Mouse (Mus musculus): ENCODE results near the gene Sema3b. TPM values are rescaled to one million over a fixed set of nuclear protein-coding genes. Genes with fewer than 3 reads are reported as not detected.

Sema3b gene
- polyA plus RNA-seq, 1 experiment from 2014 or later = 0.41 TPM

- WGBS (ENCODE audit: insufficient replicate concordance) = 49% methylated on average over 5 of the region's 5 CpGs
- no peak for TF ChIP-seq CTCF (IDR thresholded peaks at IDR 0.05; ENCODE audit: low read depth)
- no peaks in the 10 kb centered on the region for H3K9me3 ChIP-seq (ENCODE audit: low read length)
- H3K4me3 ChIP-seq (ENCODE audit: low read depth, low read length) = no peak overlapping the region
- H3K27me3 ChIP-seq (ENCODE audit: insufficient read depth, low read length) = no peaks in the 10 kb centered on the region
- H3K9ac ChIP-seq (replicated peaks) = 0 out of 2 replicates have a peak overlapping the region, but pooled peaks have one; percentile 32
- H3K4me1 ChIP-seq (ENCODE audit: insufficient read depth) = peaks cover 61% of the 10 kb centered on the region
- no peak for DNase-seq
- peaks cover 30% of the 10 kb centered on the region for H3K36me3 ChIP-seq (replicated peaks; ENCODE audit: insufficient read depth, low read length)
- H3K4me2 ChIP-seq (ENCODE audit: low read depth, low read length) = peak overlapping the region; percentile 46
- H3K27ac ChIP-seq (ENCODE audit: low read depth) = peak overlapping the region; percentile 74
- no peak for ATAC-seq
These were observed 15.5 kb upstream of the Sema3b start for GRCm38 (mm10) chr9:107624539-107624938.

GRCm38 (mm10) chr9:107620954-107621353, 11.9 kb upstream of the Sema3b start:
- H3K27ac ChIP-seq (ENCODE audit: low read depth) = peak overlapping the region; percentile 35; the same call in 1 of the 2 replicates
- H3K27me3 ChIP-seq (ENCODE audit: insufficient read depth, low read length) = no peaks in the 10 kb centered on the region
- H3K4me3 ChIP-seq (ENCODE audit: low read depth, low read length) = no peak overlapping the region
- ATAC-seq (no peak), DNase-seq (no peak)
- H3K36me3 ChIP-seq (replicated peaks; ENCODE audit: insufficient read depth, low read length) = peaks cover 52% of the 10 kb centered on the region
- no peak overlapping the region for H3K9ac ChIP-seq (replicated peaks)
- no peaks in the 10 kb centered on the region for H3K9me3 ChIP-seq (ENCODE audit: low read length)
- H3K4me2 ChIP-seq (ENCODE audit: low read depth, low read length) = no peak overlapping the region
- peaks cover 41% of the 10 kb centered on the region for H3K4me1 ChIP-seq (ENCODE audit: insufficient read depth)
- TF ChIP-seq EP300 (IDR thresholded peaks at IDR 0.05; ENCODE audit: low read depth) (no peak), CTCF (IDR thresholded peaks at IDR 0.05; ENCODE audit: low read depth) (no peak)

- Histone ChIP-seq H3K4me1 (ENCODE audit: insufficient read depth) (peaks cover 30% of the 10 kb centered on the region), H3K9me3 (ENCODE audit: low read length) (no peaks in the 10 kb centered on the region), H3K4me2 (ENCODE audit: low read depth, low read length) (no peak overlapping the region), H3K27me3 (ENCODE audit: insufficient read depth, low read length) (no peaks in the 10 kb centered on the region), H3K4me3 (ENCODE audit: low read depth, low read length) (no peak overlapping the region), H3K9ac (replicated peaks) (no peak overlapping the region; the same call in 1 of the 2 replicates), H3K36me3 (replicated peaks; ENCODE audit: insufficient read depth, low read length) (peaks cover 65% of the 10 kb centered on the region), H3K27ac (ENCODE audit: low read depth) (peak overlapping the region; percentile 89)
- peak; percentile 45 for ATAC-seq
- DNase-seq = no peak
- 70% methylated on average over 13 of the region's 13 CpGs for WGBS (ENCODE audit: insufficient replicate concordance)
- TF ChIP-seq CTCF (IDR thresholded peaks at IDR 0.05; ENCODE audit: low read depth) (no peak), EP300 (IDR thresholded peaks at IDR 0.05; ENCODE audit: low read depth) (no peak)
These were observed 10.5 kb upstream of the Sema3b start for GRCm38 (mm10) chr9:107619546-107619879.

GRCm38 (mm10) chr9:107618778-107619545, 9.9 kb upstream of the Sema3b start:
- Histone ChIP-seq H3K4me3 (ENCODE audit: low read depth, low read length) (no peak overlapping the region), H3K27me3 (ENCODE audit: insufficient read depth, low read length) (no peaks in the 10 kb centered on the region), H3K9me3 (ENCODE audit: low read length) (no peaks in the 10 kb centered on the region), H3K27ac (ENCODE audit: low read depth) (peak overlapping the region; percentile 89), H3K9ac (replicated peaks) (peak overlapping the region; percentile 50; the same call in 1 of the 2 replicates), H3K4me1 (ENCODE audit: insufficient read depth) (peaks cover 25% of the 10 kb centered on the region), H3K4me2 (ENCODE audit: low read depth, low read length) (peak overlapping the region; percentile 13; the same call in 1 of the 2 replicates), H3K36me3 (replicated peaks; ENCODE audit: insufficient read depth, low read length) (peaks cover 70% of the 10 kb centered on the region)
- WGBS (ENCODE audit: insufficient replicate concordance) = 35% methylated on average over 13 of the region's 13 CpGs
- peak; percentile 74 for DNase-seq
- peak; percentile 47; the same call in 1 of the 2 replicates for TF ChIP-seq EP300 (IDR thresholded peaks at IDR 0.05; ENCODE audit: low read depth)
- TF ChIP-seq CTCF (IDR thresholded peaks at IDR 0.05; ENCODE audit: low read depth) = no peak
- peak; percentile 87 for ATAC-seq

GRCm38 (mm10) chr9:107618098-107618497, 9.1 kb upstream of the Sema3b start:
- Histone ChIP-seq H3K27ac (ENCODE audit: low read depth) (peak overlapping the region; percentile 89), H3K4me3 (ENCODE audit: low read depth, low read length) (no peak overlapping the region), H3K36me3 (replicated peaks; ENCODE audit: insufficient read depth, low read length) (peaks cover 71% of the 10 kb centered on the region), H3K4me1 (ENCODE audit: insufficient read depth) (peaks cover 26% of the 10 kb centered on the region), H3K9ac (replicated peaks) (no peak overlapping the region; the same call in 1 of the 2 replicates), H3K4me2 (ENCODE audit: low read depth, low read length) (no peak overlapping the region), H3K9me3 (ENCODE audit: low read length) (no peaks in the 10 kb centered on the region), H3K27me3 (ENCODE audit: insufficient read depth, low read length) (no peaks in the 10 kb centered on the region)
- 95% methylated on average over 6 of the region's 6 CpGs for WGBS (ENCODE audit: insufficient replicate concordance)
- no peak for TF ChIP-seq EP300 (IDR thresholded peaks at IDR 0.05; ENCODE audit: low read depth)
- no peak for TF ChIP-seq CTCF (IDR thresholded peaks at IDR 0.05; ENCODE audit: low read depth)
- ATAC-seq (no peak), DNase-seq (no peak)

GRCm38 (mm10) chr9:107617461-107617860, 8.4 kb upstream of the Sema3b start:
- H3K36me3 ChIP-seq (replicated peaks; ENCODE audit: insufficient read depth, low read length) = peaks cover 68% of the 10 kb centered on the region
- TF ChIP-seq CTCF (IDR thresholded peaks at IDR 0.05; ENCODE audit: low read depth) (peak; percentile 36; the same call in 1 of the 2 replicates), EP300 (IDR thresholded peaks at IDR 0.05; ENCODE audit: low read depth) (no peak)
- DNase-seq (no peak), ATAC-seq (no peak)
- no peak overlapping the region for H3K9ac ChIP-seq (replicated peaks)
- no peaks in the 10 kb centered on the region for H3K9me3 ChIP-seq (ENCODE audit: low read length)
- WGBS (ENCODE audit: insufficient replicate concordance) = 78% methylated on average over 2 of the region's 2 CpGs
- H3K27me3 ChIP-seq (ENCODE audit: insufficient read depth, low read length) = no peaks in the 10 kb centered on the region
- H3K4me3 ChIP-seq (ENCODE audit: low read depth, low read length) = no peak overlapping the region
- peaks cover 30% of the 10 kb centered on the region for H3K4me1 ChIP-seq (ENCODE audit: insufficient read depth)
- no peak overlapping the region for H3K27ac ChIP-seq (ENCODE audit: low read depth)
- H3K4me2 ChIP-seq (ENCODE audit: low read depth, low read length) = no peak overlapping the region
